Mouse (Mus musculus) kidney, postnatal 25 days (tissue): ENCODE measurements at regions not wholly inside any gene's neighbourhood (a gene's known extent, or its start where the extent isn't known, plus 50 kb on each side); places are given as distances from the start of the nearest gene placed in this dataset.

Experiments used
- DNase-seq, 2 experiments: peaks; one replicate each; pipeline ENCODE4 v3.0.0; 2021; ENCODE audit warnings: mixed read lengths in 2 of 2

GRCm38 (mm10) chr15:6934564-6934980 is 59.8 kb upstream of the Osmr start:
- peak; percentile 10 to 31 for DNase-seq

- peak in 1 of 2 experiments; percentile 32 for DNase-seq
These were observed 66.7 kb upstream of the Osmr start for GRCm38 (mm10) chr15:6941491-6941890.

GRCm38 (mm10) chr15:6949236-6949635 is 74.5 kb upstream of the Osmr start:
- DNase-seq, result no peak

GRCm38 (mm10) chr15:6949686-6950085 is 74.9 kb upstream of the Osmr start:
- no peak for DNase-seq

GRCm38 (mm10) chr15:6950503-6950902 is 75.7 kb upstream of the Osmr start:
- no peak for DNase-seq

- no peak for DNase-seq
These were observed 78.8 kb upstream of the Osmr start for GRCm38 (mm10) chr15:6953556-6953955.

- no peak for DNase-seq
These were observed 79.4 kb upstream of the Osmr start for GRCm38 (mm10) chr15:6953970-6954791.

- DNase-seq, result no peak
These were observed 85.1 kb upstream of the Osmr start for GRCm38 (mm10) chr15:6959911-6960310.

- DNase-seq, result peak; percentile 53 to 56
These were observed 86.3 kb upstream of the Osmr start for GRCm38 (mm10) chr15:6960753-6961746.

GRCm38 (mm10) chr15:6964635-6965034 is 89.9 kb upstream of the Osmr start:
- no peak for DNase-seq

- DNase-seq, result no peak
These were observed 90.7 kb upstream of the Osmr start for GRCm38 (mm10) chr15:6965446-6965845.

GRCm38 (mm10) chr15:6974410-6974809 is 99.6 kb upstream of the Osmr start:
- DNase-seq, result no peak

GRCm38 (mm10) chr15:6981430-6981829 is 106.7 kb upstream of the Osmr start:
- DNase-seq, result peak in 1 of 2 experiments; percentile 53

- DNase-seq, result no peak
These were observed 107.1 kb upstream of the Lifr start for GRCm38 (mm10) chr15:6983320-6983719.

GRCm38 (mm10) chr15:6988187-6988586 is 102.2 kb upstream of the Lifr start:
- DNase-seq, result peak in 1 of 2 experiments; percentile 29

GRCm38 (mm10) chr15:6989094-6989493 is 101.3 kb upstream of the Lifr start:
- DNase-seq, result no peak

GRCm38 (mm10) chr15:6993226-6993625 is 97.2 kb upstream of the Lifr start:
- DNase-seq, result no peak

GRCm38 (mm10) chr15:6995246-6995645 is 95.2 kb upstream of the Lifr start:
- DNase-seq, result peak; percentile 40 to 43

GRCm38 (mm10) chr15:6997871-6998270 is 92.5 kb upstream of the Lifr start:
- no peak for DNase-seq

GRCm38 (mm10) chr15:6998576-6999070 is 91.8 kb upstream of the Lifr start:
- no peak for DNase-seq

- DNase-seq, result no peak
These were observed 90.7 kb upstream of the Lifr start for GRCm38 (mm10) chr15:6999667-7000066.

GRCm38 (mm10) chr15:7002226-7002625 is 88.2 kb upstream of the Lifr start:
- peak in 1 of 2 experiments; percentile 44 for DNase-seq

GRCm38 (mm10) chr15:7003311-7003710 is 87.1 kb upstream of the Lifr start:
- DNase-seq, result no peak
